Comparison of ENCODE assay signal across 11 mouse cellular contexts in the genomic region with DNA sequence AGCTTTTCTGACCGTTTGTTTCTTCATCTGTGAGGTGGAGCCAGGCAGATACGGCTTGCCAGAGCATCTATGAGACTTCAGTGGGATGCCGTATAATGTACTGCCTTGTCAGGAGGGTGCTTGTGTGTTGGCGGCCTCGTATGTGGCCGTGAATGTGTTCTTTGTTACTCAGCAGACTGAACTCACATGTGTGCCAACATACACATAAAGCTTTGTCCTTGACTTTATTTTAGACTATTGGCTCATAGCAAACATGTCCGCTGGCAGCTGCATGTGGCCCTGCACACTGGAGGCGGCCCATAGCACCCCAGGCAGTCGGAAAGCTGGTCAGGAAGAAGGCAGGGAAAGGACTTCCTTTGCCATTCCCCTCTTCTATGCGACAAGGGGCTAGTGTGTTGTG. TPM values are rescaled to one million over a fixed set of nuclear protein-coding genes. Genes with fewer than 3 reads are reported as not detected.
A peak's percentile ranks its signal among the peaks of the same experiment; 100 is the strongest.
DNase-seq lines count a peak whose midpoint lies in the region; ATAC-seq and TF ChIP-seq lines count a peak whose summit lies in the region.
"Had no signal": no experiment of that assay in that cellular context is flagged by ENCODE, and none has a peak within 500 bp of the region (broad histone marks: within the 10 kb centered on the region; RNA-seq: fewer than 3 reads in every experiment).

No protein-coding gene starts in this region.

- intact Hi-C loops in heart, adult 2 months (cut with DNase I): no loop called here

- peaks cover 16% of the 10 kb centered on the region for H3K4me1 ChIP-seq in heart, adult 2 months (ENCODE audit: control insufficient read depth, insufficient read depth, low read length)
- peaks cover 10% of the 10 kb centered on the region; the same call in 1 of the 2 replicates for H3K4me1 ChIP-seq in lung, postnatal 0 days (ENCODE audit: insufficient read depth, low read depth, low read length)
- H3K4me1 ChIP-seq in heart, embryonic 14.5 days (ENCODE audit: control insufficient read depth in 2 of 2, insufficient read depth in 2 of 2, low read length in 2 of 2): peaks cover 20 to 42% of the 10 kb centered on the region in 2 experiments
- 0 out of 2 replicates have a peak, but pooled peaks cover 2% of the 10 kb centered on the region for H3K4me1 ChIP-seq in stomach, postnatal 0 days (replicated peaks; ENCODE audit: control insufficient read depth, insufficient read depth)

- peaks cover 2% of the 10 kb centered on the region; the same call in 1 of the 2 replicates for H3K36me3 ChIP-seq in heart, adult 2 months (ENCODE audit: control insufficient read depth, insufficient read depth, low read length)
- H3K36me3 ChIP-seq in lung, postnatal 0 days (ENCODE audit: insufficient read depth, low read length): no peaks in the 10 kb centered on the region
- no peaks in the 10 kb centered on the region for H3K36me3 ChIP-seq in heart, embryonic 14.5 days (ENCODE audit: control insufficient read depth, insufficient read depth, low read length)
- H3K36me3 ChIP-seq in stomach, postnatal 0 days (ENCODE audit: control insufficient read depth, insufficient read depth, low read length): no peaks in the 10 kb centered on the region
- H3K36me3 ChIP-seq: liver, embryonic 13.5 days; neural tube, embryonic 13.5 days had no signal

- no peak for ATAC-seq in lung, postnatal 0 days
- no peak for ATAC-seq in heart, embryonic 14.5 days (ENCODE audit: insufficient number of reproducible peaks, insufficient read depth, low FRiP score, low read depth)
- ATAC-seq in stomach, postnatal 0 days (ENCODE audit: low FRiP score, low TSS enrichment): peak; percentile 20; the same call in 1 of the 2 replicates

- no peak overlapping the region for H3K9ac ChIP-seq in heart, adult 2 months (ENCODE audit: low read depth, low read length)
- H3K9ac ChIP-seq in lung, postnatal 0 days (replicated peaks; ENCODE audit: low read depth): no peak overlapping the region
- H3K9ac ChIP-seq in heart, embryonic 14.5 days (ENCODE audit: low read length): no peak overlapping the region
- no peak overlapping the region for H3K9ac ChIP-seq in stomach, postnatal 0 days (ENCODE audit: low read length)
- H3K9ac ChIP-seq: liver, embryonic 13.5 days; neural tube, embryonic 13.5 days had no signal

- no peak for TF ChIP-seq POLR2A in heart, adult 2 months (IDR thresholded peaks at IDR 0.05; ENCODE audit: insufficient read depth, low read depth, low read length)

- H3K27me3 ChIP-seq in heart, adult 2 months (ENCODE audit: control insufficient read depth, insufficient read depth, low read length): no peaks in the 10 kb centered on the region
- no peaks in the 10 kb centered on the region for H3K27me3 ChIP-seq in lung, postnatal 0 days (replicated peaks; ENCODE audit: insufficient read depth, low read length)
- H3K27me3 ChIP-seq in heart, embryonic 14.5 days (ENCODE audit: control insufficient read depth, insufficient read depth, low read length): no peaks in the 10 kb centered on the region
- no peaks in the 10 kb centered on the region for H3K27me3 ChIP-seq in stomach, postnatal 0 days (ENCODE audit: control insufficient read depth, insufficient read depth, low read length)
- H3K27me3 ChIP-seq: CH12.LX had no signal

- H3K79me2 ChIP-seq in heart, adult 2 months (replicated peaks; ENCODE audit: control insufficient read depth, insufficient read depth, low read length): peaks cover 10% of the 10 kb centered on the region

- DNase-seq in heart, adult 2 months: peak in 1 of 2 experiments; percentile 42
- DNase-seq in heart, adult 11 months: no peak
- peak; percentile 17 for DNase-seq in lung, postnatal 0 days (ENCODE audit: low spot score)
- DNase-seq in lung, postnatal 36 days: no peak
- peak; percentile 58 for DNase-seq in stomach, postnatal 0 days (ENCODE audit: low spot score)
- no peak for DNase-seq in urinary bladder, postnatal 14 days (ENCODE audit: low spot score)
- DNase-seq: cerebellum, adult 11-12 months; liver, embryonic 13.5 days had no signal

- H3K4me2 ChIP-seq in lung, postnatal 0 days (replicated peaks; ENCODE audit: low read depth, low read length): no peak overlapping the region
- H3K4me2 ChIP-seq in heart, embryonic 14.5 days (ENCODE audit: low read length): peak overlapping the region; percentile 6; the same call in 1 of the 2 replicates
- H3K4me2 ChIP-seq in stomach, postnatal 0 days (replicated peaks; ENCODE audit: low read depth): no peak overlapping the region
- H3K4me2 ChIP-seq: liver, embryonic 13.5 days; neural tube, embryonic 13.5 days had no signal

- TF ChIP-seq EP300 in heart, adult 2 months (IDR thresholded peaks at IDR 0.05; ENCODE audit: insufficient read depth, low read depth, low read length): no peak
- no peak for TF ChIP-seq EP300 in lung, postnatal 0 days (IDR thresholded peaks at IDR 0.05)
- no peak for TF ChIP-seq EP300 in stomach, postnatal 0 days (optimal IDR thresholded peaks at IDR 0.05)

- no peak overlapping the region for H3K4me3 ChIP-seq in heart, adult 2 months
- H3K4me3 ChIP-seq in lung, postnatal 0 days (ENCODE audit: low read depth, low read length): no peak overlapping the region
- no peak overlapping the region for H3K4me3 ChIP-seq in heart, embryonic 14.5 days (ENCODE audit: control insufficient read depth in 1 of 2, insufficient read depth in 1 of 2, low read depth in 1 of 2, low read length in 2 of 2)
- H3K4me3 ChIP-seq in stomach, postnatal 0 days (ENCODE audit: low read depth, low read length): no peak overlapping the region
- H3K4me3 ChIP-seq: liver, embryonic 13.5 days; neural tube, embryonic 13.5 days had no signal

- TF ChIP-seq CTCF in heart, adult 2 months (IDR thresholded peaks at IDR 0.05): no peak
- no peak for TF ChIP-seq CTCF in lung, postnatal 0 days (IDR thresholded peaks at IDR 0.05)
- no peak for TF ChIP-seq CTCF in stomach, postnatal 0 days (IDR thresholded peaks at IDR 0.05; ENCODE audit: low read depth)

- WGBS in heart, adult 2 months: 45% methylated on average over 10 of the region's 10 CpGs
- 53% methylated on average over 10 of the region's 10 CpGs for WGBS in lung, postnatal 0 days
- WGBS in heart, embryonic 14.5 days: 65% methylated on average over 10 of the region's 10 CpGs
- 45% methylated on average over 10 of the region's 10 CpGs for WGBS in stomach, postnatal 0 days

- H3K27ac ChIP-seq in heart, adult 2 months: peak overlapping the region; percentile 4; the same call in 1 of the 2 replicates
- no peak overlapping the region for H3K27ac ChIP-seq in lung, postnatal 0 days (ENCODE audit: low read length)
- peak overlapping the region in 1 of 2 experiments; percentile 35; a peak in 1 of 4 replicates for H3K27ac ChIP-seq in heart, embryonic 14.5 days (replicated peaks in 1 of 2; ENCODE audit: control insufficient read depth in 1 of 2, insufficient read depth in 1 of 2, low read depth in 2 of 2, low read length in 2 of 2)
- H3K27ac ChIP-seq in stomach, postnatal 0 days (replicated peaks): peak overlapping the region; percentile 35; the same call in 1 of the 2 replicates
- H3K27ac ChIP-seq: liver, embryonic 13.5 days; neural tube, embryonic 13.5 days had no signal

- H3K9me3 ChIP-seq in lung, postnatal 0 days (ENCODE audit: low read length): no peaks in the 10 kb centered on the region
- no peaks in the 10 kb centered on the region for H3K9me3 ChIP-seq in heart, embryonic 14.5 days (ENCODE audit: control insufficient read depth, low read length)
- H3K9me3 ChIP-seq in stomach, postnatal 0 days (ENCODE audit: control insufficient read depth, low read length): no peaks in the 10 kb centered on the region
- H3K9me3 ChIP-seq: liver, embryonic 13.5 days; neural tube, embryonic 13.5 days had no signal

RNA-seq across cellular contexts. Expression of gene Ptpn14, which starts 3.6 kb away (rescaled TPM):
- total RNA-seq in heart, adult 2 months (2021): 10 to 100 TPM; 29.3 to 30.1 TPM
- 11.9 and 13.5 TPM in 2 replicates for polyA plus RNA-seq in heart, adult 2 months (2012; rRNA removed)
- 4.9 and 5.2 TPM in 2 replicates for polyA plus RNA-seq in lung, postnatal 0 days (2015; fragmentation: Nextera tagmentation; extraction: Ambion mirVana)
- polyA plus RNA-seq in heart, embryonic 14.5 days (2014; fragmentation: Nextera tagmentation; extraction: Ambion mirVana): 9.9 and 11.0 TPM in 2 replicates
- polyA plus RNA-seq in stomach, postnatal 0 days (2015; fragmentation: Nextera tagmentation; extraction: Ambion mirVana): 4.5 and 5.3 TPM in 2 replicates

RNA-seq across cellular contexts. Expression of gene Cenpf, which starts 43.8 kb away (rescaled TPM):
- total RNA-seq in heart, adult 2 months (2021): 1 to 10 TPM; 5.4 to 5.5 TPM
- 2.0 and 2.9 TPM in 2 replicates for polyA plus RNA-seq in heart, adult 2 months (2012; rRNA removed)
- polyA plus RNA-seq in lung, postnatal 0 days (2015; fragmentation: Nextera tagmentation; extraction: Ambion mirVana): 4.1 and 6.3 TPM in 2 replicates
- 57.8 and 63.9 TPM in 2 replicates for polyA plus RNA-seq in heart, embryonic 14.5 days (2014; fragmentation: Nextera tagmentation; extraction: Ambion mirVana)
- 16.5 and 21.7 TPM in 2 replicates for polyA plus RNA-seq in stomach, postnatal 0 days (2015; fragmentation: Nextera tagmentation; extraction: Ambion mirVana)

Comparison
In these comparisons a context has a peak if more than half of its experiments do, and no peak if none do; other contexts are left out.
1. DNase-seq: peak in lung, postnatal 0 days (single experiment) and stomach, postnatal 0 days (single experiment); none in heart, adult 11 months (single experiment), lung, postnatal 36 days (single experiment) and urinary bladder, postnatal 14 days (single experiment).